Mouse (Mus musculus) lung, postnatal 0 days (tissue): ENCODE results near the gene Slc6a13.

Source experiments
- CTCF ChIP-seq: IDR thresholded peaks from 2 replicates; pipeline ENCODE4 v1.5.1; 2016; ENCODE audit warnings: antibody characterized with exemption, mild to moderate bottlenecking
- EP300 ChIP-seq: IDR thresholded peaks from 2 replicates; pipeline ENCODE4 v1.6.1; 2016; ENCODE audit warnings: antibody characterized with exemption, mild to moderate bottlenecking, control low read depth

GRCm38 (mm10) chr6:121251256-121251655, 48.8 kb upstream of the Slc6a13 start:
- no peak for TF ChIP-seq CTCF
- no peak for TF ChIP-seq EP300
